Mouse (Mus musculus): Measurements from ENCODE around the gene Dusp7. TPM values are rescaled to one million over a fixed set of nuclear protein-coding genes. Genes with fewer than 3 reads are reported as not detected.

Dusp7 gene
- polyA plus RNA-seq, 1 experiment, result 92.3 TPM

- DNase-seq (ENCODE audit: extremely low spot score in 1 of 2, low spot score in 1 of 2), result peak in 1 of 2 experiments; percentile 42
Measured at GRCm38 (mm10) chr9:106377247-106377646, 8.8 kb downstream of the Dusp7 start.

- no peak for DNase-seq (ENCODE audit: extremely low spot score in 1 of 2, low spot score in 1 of 2)
Measured at GRCm38 (mm10) chr9:106378045-106378444, 9.6 kb downstream of the Dusp7 start.

GRCm38 (mm10) chr9:106378753-106379152 lies 10.3 kb downstream of the Dusp7 start:
- DNase-seq (ENCODE audit: extremely low spot score in 1 of 2, low spot score in 1 of 2), result no peak

GRCm38 (mm10) chr9:106386181-106386864 lies 17.9 kb downstream of the Dusp7 start:
- DNase-seq (ENCODE audit: extremely low spot score in 1 of 2, low spot score in 1 of 2), result no peak

- no peak for DNase-seq (ENCODE audit: extremely low spot score in 1 of 2, low spot score in 1 of 2)
Measured at GRCm38 (mm10) chr9:106392828-106393527, 24.5 kb downstream of the Dusp7 start.

- no peak for DNase-seq (ENCODE audit: extremely low spot score in 1 of 2, low spot score in 1 of 2)
Measured at GRCm38 (mm10) chr9:106393548-106393947, 25.1 kb downstream of the Dusp7 start.

- no peak for DNase-seq (ENCODE audit: extremely low spot score in 1 of 2, low spot score in 1 of 2)
Measured at GRCm38 (mm10) chr9:106394649-106395602, 26.5 kb downstream of the Dusp7 start.

GRCm38 (mm10) chr9:106397733-106398132 lies 29.3 kb downstream of the Dusp7 start:
- no peak for DNase-seq (ENCODE audit: extremely low spot score in 1 of 2, low spot score in 1 of 2)

GRCm38 (mm10) chr9:106398667-106399311 lies 30.4 kb downstream of the Dusp7 start:
- DNase-seq (ENCODE audit: extremely low spot score in 1 of 2, low spot score in 1 of 2), result no peak

- DNase-seq (ENCODE audit: extremely low spot score in 1 of 2, low spot score in 1 of 2), result no peak
Measured at GRCm38 (mm10) chr9:106399808-106400207, 31.4 kb downstream of the Dusp7 start.

GRCm38 (mm10) chr9:106402149-106402548 lies 33.7 kb downstream of the Dusp7 start:
- DNase-seq (ENCODE audit: extremely low spot score in 1 of 2, low spot score in 1 of 2), result no peak

- peak; percentile 56 to 76 for DNase-seq (ENCODE audit: extremely low spot score in 1 of 2, low spot score in 1 of 2)
Measured at GRCm38 (mm10) chr9:106402607-106403375, 34.4 kb downstream of the Dusp7 start.

- DNase-seq (ENCODE audit: extremely low spot score in 1 of 2, low spot score in 1 of 2), result no peak
Measured at GRCm38 (mm10) chr9:106405275-106405674, 36.8 kb downstream of the Dusp7 start.

- peak in 1 of 2 experiments; percentile 61 for DNase-seq (ENCODE audit: extremely low spot score in 1 of 2, low spot score in 1 of 2)
Measured at GRCm38 (mm10) chr9:106406443-106407078, 38.1 kb downstream of the Dusp7 start.

GRCm38 (mm10) chr9:106409096-106409495 lies 40.7 kb downstream of the Dusp7 start:
- DNase-seq (ENCODE audit: extremely low spot score in 1 of 2, low spot score in 1 of 2), result no peak

- no peak for DNase-seq (ENCODE audit: extremely low spot score in 1 of 2, low spot score in 1 of 2)
Measured at GRCm38 (mm10) chr9:106410086-106410650, 41.7 kb downstream of the Dusp7 start.

- DNase-seq (ENCODE audit: extremely low spot score in 1 of 2, low spot score in 1 of 2), result peak; percentile 72 to 78
Measured at GRCm38 (mm10) chr9:106411091-106411594, 42.7 kb downstream of the Dusp7 start.

- DNase-seq (ENCODE audit: extremely low spot score in 1 of 2, low spot score in 1 of 2), result no peak
Measured at GRCm38 (mm10) chr9:106411729-106412128, 43.3 kb downstream of the Dusp7 start.

GRCm38 (mm10) chr9:106412210-106412609 lies 43.8 kb downstream of the Dusp7 start:
- no peak for DNase-seq (ENCODE audit: extremely low spot score in 1 of 2, low spot score in 1 of 2)

Data from frontal cortex, adult 2 months (tissue).